Mouse (Mus musculus): Measurements from ENCODE around the gene Arrdc3. TPM values are rescaled to one million over a fixed set of nuclear protein-coding genes. Genes with fewer than 3 reads are reported as not detected.
A peak's percentile ranks its signal among the peaks of the same experiment; 100 is the strongest.

The Arrdc3 gene
- polyA plus RNA-seq (2016; fragmentation: Nextera tagmentation; extraction: Ambion mirVana): 62.1 and 76.5 TPM in 2 replicates

DNA sequence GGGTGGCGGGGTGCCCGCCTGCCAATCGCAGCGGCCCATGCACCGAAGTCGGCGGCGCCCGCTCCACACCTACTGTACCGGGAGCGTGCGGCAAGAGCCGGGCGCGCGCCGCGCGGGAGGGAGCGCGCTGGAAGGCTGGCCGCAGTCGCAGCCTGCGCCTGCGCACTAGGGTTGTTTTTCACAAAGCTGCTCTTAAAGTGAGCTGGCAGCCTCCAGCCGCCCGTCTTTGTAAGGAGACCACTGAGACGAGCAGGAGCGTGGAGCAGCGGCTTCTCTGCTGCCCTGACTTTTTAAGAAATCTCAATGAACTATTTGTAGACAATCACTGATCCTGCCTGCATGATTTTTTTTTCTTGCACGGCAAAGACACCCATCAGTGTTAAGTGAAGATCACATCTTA is at the start of gene Arrdc3:
Gene Arrdc3, plus strand, starts transcription at position 195 of the 400 bp plus-strand sequence.
- H3K9me3 ChIP-seq: no peaks in the 10 kb centered on the region
- peak; percentile 59 for ATAC-seq (ENCODE audit: low FRiP score)
- WGBS: 1% methylated on average over 31 of the region's 31 CpGs

DNA sequence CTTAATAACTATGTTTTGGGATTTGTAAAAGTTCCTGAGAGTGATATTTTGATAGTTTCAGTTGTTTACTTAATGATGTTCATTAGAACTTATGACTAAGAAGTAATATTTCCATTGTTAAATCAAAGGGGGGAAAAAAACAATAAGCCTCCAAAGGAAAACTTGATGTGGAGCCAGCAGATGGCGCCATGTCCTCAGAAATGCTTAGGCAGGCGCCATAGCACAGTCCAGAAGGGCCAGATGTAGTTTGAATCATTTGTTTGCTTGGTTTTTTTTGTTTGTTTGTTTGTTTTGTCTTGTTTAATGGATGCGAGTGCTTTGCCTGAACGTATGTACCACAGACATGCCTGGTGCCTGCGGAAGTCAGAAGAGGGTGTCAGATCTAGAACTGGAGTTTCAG is 21.0 kb upstream of the Arrdc3 start:
- no peaks in the 10 kb centered on the region for H3K27me3 ChIP-seq
- H3K4me2 ChIP-seq: no peak overlapping the region
- H3K9me3 ChIP-seq: no peaks in the 10 kb centered on the region
- no peak overlapping the region for H3K9ac ChIP-seq
- peak; percentile 67; the same call in 1 of the 2 replicates for ATAC-seq (ENCODE audit: low FRiP score)
- H3K4me3 ChIP-seq (replicated peaks): no peak overlapping the region
- no peaks in the 10 kb centered on the region for H3K4me1 ChIP-seq
- no peak overlapping the region for H3K27ac ChIP-seq
- H3K36me3 ChIP-seq (replicated peaks): no peaks in the 10 kb centered on the region
- WGBS: 11% methylated on average over 5 of the region's 5 CpGs

More for the DNA sequence above, at the start of gene Arrdc3:
- Histone ChIP-seq H3K27ac (peak within 1 kb of the TSS; percentile 100), H3K4me2 (peak within 1 kb of the TSS; percentile 61), H3K27me3 (no peaks in the 10 kb centered on the region), H3K4me3 (replicated peaks) (peak within 1 kb of the TSS; percentile 87), H3K9ac (peak within 1 kb of the TSS; percentile 99), H3K4me1 (peaks cover 8% of the 10 kb centered on the region), H3K36me3 (replicated peaks) (peaks cover 7% of the 10 kb centered on the region)

DNA sequence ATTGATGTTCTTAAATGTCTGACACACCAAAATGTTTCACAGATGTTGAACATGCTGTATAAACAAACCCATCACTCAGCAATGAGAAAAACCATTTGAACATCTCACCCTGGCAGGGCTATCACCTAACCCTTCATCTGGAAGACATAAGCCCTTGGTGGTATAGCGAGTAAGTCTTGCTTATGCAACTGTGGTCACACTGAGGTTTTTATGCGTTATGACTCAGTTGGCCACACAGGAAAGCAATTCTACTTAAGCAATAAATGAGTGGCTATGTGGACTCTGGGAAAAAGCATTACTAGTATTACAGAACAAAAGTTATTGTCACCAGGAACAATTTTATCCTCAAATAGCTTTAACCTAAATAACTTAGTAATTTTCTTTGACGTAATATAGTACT is 19.0 kb upstream of the Arrdc3 start:
- no peak overlapping the region for H3K4me3 ChIP-seq (replicated peaks)
- no peak overlapping the region for H3K4me2 ChIP-seq
- H3K27ac ChIP-seq: no peak overlapping the region
- H3K4me1 ChIP-seq: no peaks in the 10 kb centered on the region
- no peak for ATAC-seq (ENCODE audit: low FRiP score)
- H3K36me3 ChIP-seq (replicated peaks): no peaks in the 10 kb centered on the region
- H3K9ac ChIP-seq: no peak overlapping the region
- WGBS: 85% methylated on average over 3 of the region's 3 CpGs
- no peaks in the 10 kb centered on the region for H3K27me3 ChIP-seq
- no peaks in the 10 kb centered on the region for H3K9me3 ChIP-seq

DNA sequence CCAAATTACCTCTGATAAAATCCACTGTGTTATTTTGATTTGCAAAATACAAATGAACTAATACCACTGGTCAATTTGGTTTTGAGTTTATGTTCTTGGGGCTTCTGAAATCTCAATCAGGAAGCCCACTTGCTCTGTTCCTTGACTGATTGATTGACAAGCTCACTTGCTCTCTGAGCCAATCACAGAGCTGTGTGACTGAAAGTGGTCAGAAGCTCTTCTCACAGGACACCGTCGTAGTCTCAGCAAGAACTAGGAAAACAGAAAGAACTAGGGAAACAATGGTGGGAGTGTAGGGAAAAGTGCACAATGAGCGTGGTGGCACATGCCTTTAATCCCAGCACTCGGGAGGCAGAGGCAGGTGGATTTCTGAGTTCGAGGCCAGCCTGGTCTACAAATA is 8.1 kb upstream of the Arrdc3 start:
- WGBS: 88% methylated on average over 5 of the region's 5 CpGs
- no peak for ATAC-seq (ENCODE audit: low FRiP score)

DNA sequence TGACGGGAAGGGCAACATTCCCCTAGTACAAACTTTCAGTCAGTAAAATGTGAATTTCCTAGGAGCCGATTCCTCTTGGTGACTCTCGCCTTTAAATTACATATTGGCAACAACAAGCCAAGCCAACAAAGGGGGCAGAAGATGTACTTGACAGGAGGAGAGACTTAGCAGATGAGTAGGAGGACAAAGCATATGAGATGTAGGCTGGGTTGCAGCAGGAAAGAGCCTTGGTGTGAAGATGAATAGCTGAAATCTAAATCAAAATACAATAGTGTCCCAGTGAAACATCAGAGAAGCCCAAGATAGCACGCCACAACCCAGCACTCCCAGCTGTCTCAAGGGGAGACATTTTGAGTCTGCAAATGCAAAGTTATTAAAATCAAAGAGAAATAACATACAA is 2.4 kb upstream of the Arrdc3 start:
- H3K9me3 ChIP-seq: peaks cover 3% of the 10 kb centered on the region; the same call in 1 of the 2 replicates
- H3K9ac ChIP-seq: no peak overlapping the region
- no peak overlapping the region for H3K27ac ChIP-seq
- no peaks in the 10 kb centered on the region for H3K27me3 ChIP-seq
- 82% methylated on average over 4 of the region's 4 CpGs for WGBS
- peaks cover 6% of the 10 kb centered on the region for H3K4me1 ChIP-seq
- H3K36me3 ChIP-seq (replicated peaks): no peaks in the 10 kb centered on the region
- H3K4me2 ChIP-seq: no peak overlapping the region
- H3K4me3 ChIP-seq (replicated peaks): no peak overlapping the region
- ATAC-seq (ENCODE audit: low FRiP score): no peak

More for the DNA sequence above, 8.1 kb upstream of the Arrdc3 start:
- H3K9me3 ChIP-seq: peaks cover 3% of the 10 kb centered on the region; the same call in 1 of the 2 replicates
- no peak overlapping the region for H3K4me3 ChIP-seq (replicated peaks)
- no peaks in the 10 kb centered on the region for H3K4me1 ChIP-seq
- H3K9ac ChIP-seq: no peak overlapping the region
- H3K27ac ChIP-seq: no peak overlapping the region
- no peak overlapping the region for H3K4me2 ChIP-seq
- H3K36me3 ChIP-seq (replicated peaks): no peaks in the 10 kb centered on the region
- H3K27me3 ChIP-seq: no peaks in the 10 kb centered on the region

DNA sequence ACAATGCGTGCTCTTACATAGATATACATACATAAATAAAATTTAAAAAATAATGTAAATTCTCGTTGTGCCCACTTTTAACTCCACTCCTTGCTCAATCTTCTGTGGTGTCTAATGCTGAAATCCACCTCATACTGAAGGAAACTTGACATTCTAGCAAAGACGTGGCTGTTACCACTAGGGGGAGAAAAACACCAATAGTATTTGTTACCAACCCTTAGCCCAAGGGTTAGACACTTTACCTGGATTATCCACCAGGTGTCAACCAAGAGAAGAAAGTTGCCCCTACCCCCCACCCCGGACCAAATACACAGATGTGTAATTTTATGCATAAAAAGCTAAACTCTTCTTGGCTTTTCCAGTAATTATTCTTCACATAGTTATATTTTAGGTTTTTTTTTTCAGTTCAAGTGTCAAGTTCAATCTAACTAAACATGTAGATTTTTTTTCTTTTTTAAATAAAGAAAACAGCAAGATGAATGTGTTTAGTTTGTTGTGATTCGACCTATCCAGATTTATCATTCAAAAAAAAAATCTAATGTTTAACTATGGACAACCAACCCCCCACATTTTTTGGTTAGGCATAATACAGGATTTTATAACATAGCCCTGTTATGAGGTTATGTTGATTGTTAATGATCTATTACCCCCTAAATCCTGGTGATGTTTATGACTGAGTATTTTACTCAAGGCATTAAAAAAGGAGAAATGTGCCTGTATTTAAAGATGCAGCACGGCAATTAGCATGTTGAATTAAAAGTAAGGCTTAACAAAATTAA is 1.3 kb upstream of the Arrdc3 start:
- Histone ChIP-seq H3K4me3 (replicated peaks) (no peak overlapping the region), H3K36me3 (replicated peaks) (no peaks in the 10 kb centered on the region), H3K27me3 (no peaks in the 10 kb centered on the region), H3K4me2 (0 out of 2 replicates have a peak overlapping the region, but pooled peaks have one; percentile 61), H3K9ac (peak overlapping the region; percentile 99; the same call in 1 of the 2 replicates), H3K9me3 (no peaks in the 10 kb centered on the region), H3K4me1 (peaks cover 8% of the 10 kb centered on the region), H3K27ac (peak overlapping the region; percentile 100)
- WGBS: 25% methylated on average over 6 of the region's 6 CpGs
- ATAC-seq (ENCODE audit: low FRiP score): no peak

DNA sequence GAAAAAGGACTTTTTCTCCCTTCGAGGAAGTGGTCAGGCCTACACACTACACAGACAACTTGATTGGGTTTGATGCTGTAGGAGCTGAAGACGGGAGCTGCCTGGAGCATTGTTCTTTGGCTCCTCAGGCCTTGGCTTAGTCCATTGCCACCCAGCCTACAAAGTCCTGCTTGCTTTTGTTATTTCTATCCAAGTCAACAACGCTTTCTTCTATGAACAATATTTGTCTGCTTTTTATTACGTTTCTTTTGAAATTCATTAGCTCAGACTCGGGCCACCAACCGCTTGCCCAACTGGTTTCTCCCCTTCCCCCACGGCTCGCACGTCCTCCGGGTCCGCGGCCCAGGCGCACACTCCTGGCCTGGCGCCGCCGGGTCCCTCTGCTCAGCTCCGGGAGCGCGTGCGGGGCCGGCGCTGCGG is 458 bp upstream of the Arrdc3 start:
- Histone ChIP-seq H3K27ac (peak overlapping the region; percentile 100), H3K4me3 (replicated peaks) (peak overlapping the region; percentile 87), H3K9me3 (no peaks in the 10 kb centered on the region), H3K4me2 (peak overlapping the region; percentile 61), H3K9ac (peak overlapping the region; percentile 99), H3K27me3 (no peaks in the 10 kb centered on the region), H3K36me3 (replicated peaks) (peaks cover 2% of the 10 kb centered on the region), H3K4me1 (peaks cover 8% of the 10 kb centered on the region)
- WGBS: under 1% methylated on average over 22 of the region's 23 CpGs
- peak; percentile 42 for ATAC-seq (ENCODE audit: low FRiP score)

DNA sequence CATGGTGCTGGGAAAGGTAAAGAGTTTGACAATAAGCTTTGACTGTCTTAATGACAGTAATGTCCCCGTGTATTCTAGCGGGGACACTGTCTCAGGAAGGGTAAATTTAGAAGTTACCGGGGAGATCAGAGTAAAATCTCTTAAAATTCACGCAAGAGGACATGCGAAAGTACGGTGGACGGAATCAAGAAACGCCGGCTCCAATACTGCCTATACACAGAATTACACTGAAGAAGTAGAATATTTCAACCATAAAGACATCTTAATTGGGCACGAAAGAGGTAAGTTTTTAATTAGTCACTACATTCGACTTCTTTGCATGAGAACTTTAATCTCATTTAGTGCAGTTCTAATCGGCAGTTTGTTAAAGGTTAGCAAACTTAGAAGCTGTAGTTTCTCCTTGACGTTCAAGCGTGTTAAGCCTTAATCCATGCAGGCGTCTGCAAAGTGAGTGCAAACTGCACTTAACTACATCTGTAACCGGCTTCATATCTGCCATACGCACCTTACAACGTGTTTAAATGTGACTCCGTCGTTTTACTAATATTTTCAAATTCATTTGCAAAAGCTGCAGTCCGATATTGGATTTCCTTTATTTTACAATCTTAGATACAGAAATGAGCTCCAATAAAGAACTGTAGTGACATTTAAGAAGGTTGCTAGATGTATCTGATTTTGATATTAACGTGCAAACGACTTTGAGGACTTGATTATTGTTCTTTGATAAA is 629 bp downstream of the Arrdc3 start:
- ATAC-seq (ENCODE audit: low FRiP score): no peak
- under 1% methylated on average over 23 of the region's 23 CpGs for WGBS
- Histone ChIP-seq H3K4me3 (replicated peaks) (peak overlapping the region; percentile 87), H3K9ac (peak overlapping the region; percentile 99), H3K9me3 (no peaks in the 10 kb centered on the region), H3K4me2 (peak overlapping the region; percentile 61), H3K27me3 (no peaks in the 10 kb centered on the region), H3K36me3 (replicated peaks) (peaks cover 9% of the 10 kb centered on the region), H3K27ac (peak overlapping the region; percentile 100), H3K4me1 (peaks cover 8% of the 10 kb centered on the region)

DNA sequence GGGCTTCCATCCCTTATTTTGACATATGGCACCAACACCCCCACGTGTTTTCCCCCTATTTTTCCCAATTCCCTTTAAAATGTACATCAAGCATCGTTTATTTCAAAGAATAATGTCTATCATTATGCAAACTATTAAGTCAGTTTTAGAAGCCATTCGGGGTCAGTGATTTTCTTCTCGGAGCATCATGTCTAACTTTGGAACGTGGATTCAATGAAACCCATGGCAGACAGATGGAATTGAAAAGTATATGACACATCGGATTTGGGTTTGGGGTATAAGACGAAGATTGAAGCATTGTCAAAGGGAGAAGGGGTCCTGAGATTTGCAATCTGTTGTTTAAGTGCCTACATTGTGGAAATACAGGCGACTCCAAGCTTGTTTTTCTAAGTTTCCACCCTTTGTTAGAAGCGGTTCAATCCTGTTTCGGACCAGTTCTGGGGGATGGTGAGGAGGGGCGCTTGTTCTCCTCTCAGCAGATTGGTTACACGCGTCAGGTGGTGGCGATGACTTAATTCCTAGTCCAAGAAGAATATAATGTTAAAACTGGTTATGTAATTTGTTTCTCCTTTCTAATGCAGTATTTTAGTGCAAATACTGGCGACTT is 1.3 kb downstream of the Arrdc3 start:
- no peaks in the 10 kb centered on the region for H3K27me3 ChIP-seq
- peak overlapping the region; percentile 61 for H3K4me2 ChIP-seq
- H3K27ac ChIP-seq: peak overlapping the region; percentile 100
- no peaks in the 10 kb centered on the region for H3K9me3 ChIP-seq
- H3K36me3 ChIP-seq (replicated peaks): peaks cover 12% of the 10 kb centered on the region
- H3K4me1 ChIP-seq: peaks cover 8% of the 10 kb centered on the region
- peak overlapping the region; percentile 99 for H3K9ac ChIP-seq
- WGBS: under 1% methylated on average over 15 of the region's 15 CpGs
- H3K4me3 ChIP-seq (replicated peaks): peak overlapping the region; percentile 87
- peak; percentile 31 for ATAC-seq (ENCODE audit: low FRiP score)

DNA sequence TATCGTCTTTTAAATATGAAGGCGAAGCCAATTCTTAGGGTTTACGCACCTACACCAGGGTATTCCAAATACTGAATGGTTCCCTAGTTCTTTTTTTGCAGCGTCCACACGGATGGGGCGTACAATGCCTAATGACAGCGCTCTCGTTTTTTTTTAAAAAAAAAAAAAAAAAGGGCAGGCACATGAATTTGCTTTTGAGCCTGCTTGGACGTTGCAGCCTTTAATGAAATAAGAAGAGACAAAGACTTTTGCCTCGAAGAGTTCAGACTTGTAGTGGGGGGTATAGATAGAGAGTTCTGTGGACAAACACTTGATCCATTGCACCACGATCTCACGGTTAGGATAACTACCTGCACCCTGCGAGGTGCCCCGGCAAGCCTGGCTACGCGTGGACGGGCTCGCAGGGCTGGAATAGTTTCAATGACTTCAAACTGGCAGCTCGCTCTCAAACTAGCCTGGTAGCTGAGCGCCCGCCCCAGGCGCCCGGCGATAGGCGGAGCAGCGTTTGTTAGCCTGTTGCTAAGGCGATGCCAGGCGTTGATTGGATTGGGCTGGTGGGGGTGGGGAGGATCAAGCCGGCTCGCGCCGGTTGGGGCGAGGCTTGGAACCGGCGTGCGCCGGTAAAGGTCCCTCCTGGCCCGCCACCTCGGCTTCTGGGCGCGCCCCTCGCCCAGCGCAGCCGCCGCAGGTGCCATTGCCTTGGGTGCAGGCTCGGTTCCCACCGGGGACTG is 2.1 kb downstream of the Arrdc3 start:
- H3K9me3 ChIP-seq: no peaks in the 10 kb centered on the region
- peak overlapping the region; percentile 100 for H3K27ac ChIP-seq
- H3K4me1 ChIP-seq: peaks cover 8% of the 10 kb centered on the region
- H3K4me3 ChIP-seq (replicated peaks): peak overlapping the region; percentile 87
- H3K27me3 ChIP-seq: no peaks in the 10 kb centered on the region
- peak overlapping the region; percentile 99 for H3K9ac ChIP-seq
- H3K36me3 ChIP-seq (replicated peaks): peaks cover 17% of the 10 kb centered on the region
- ATAC-seq (ENCODE audit: low FRiP score): peak; percentile 90
- WGBS: under 1% methylated on average over 39 of the region's 47 CpGs
- H3K4me2 ChIP-seq: peak overlapping the region; percentile 61

DNA sequence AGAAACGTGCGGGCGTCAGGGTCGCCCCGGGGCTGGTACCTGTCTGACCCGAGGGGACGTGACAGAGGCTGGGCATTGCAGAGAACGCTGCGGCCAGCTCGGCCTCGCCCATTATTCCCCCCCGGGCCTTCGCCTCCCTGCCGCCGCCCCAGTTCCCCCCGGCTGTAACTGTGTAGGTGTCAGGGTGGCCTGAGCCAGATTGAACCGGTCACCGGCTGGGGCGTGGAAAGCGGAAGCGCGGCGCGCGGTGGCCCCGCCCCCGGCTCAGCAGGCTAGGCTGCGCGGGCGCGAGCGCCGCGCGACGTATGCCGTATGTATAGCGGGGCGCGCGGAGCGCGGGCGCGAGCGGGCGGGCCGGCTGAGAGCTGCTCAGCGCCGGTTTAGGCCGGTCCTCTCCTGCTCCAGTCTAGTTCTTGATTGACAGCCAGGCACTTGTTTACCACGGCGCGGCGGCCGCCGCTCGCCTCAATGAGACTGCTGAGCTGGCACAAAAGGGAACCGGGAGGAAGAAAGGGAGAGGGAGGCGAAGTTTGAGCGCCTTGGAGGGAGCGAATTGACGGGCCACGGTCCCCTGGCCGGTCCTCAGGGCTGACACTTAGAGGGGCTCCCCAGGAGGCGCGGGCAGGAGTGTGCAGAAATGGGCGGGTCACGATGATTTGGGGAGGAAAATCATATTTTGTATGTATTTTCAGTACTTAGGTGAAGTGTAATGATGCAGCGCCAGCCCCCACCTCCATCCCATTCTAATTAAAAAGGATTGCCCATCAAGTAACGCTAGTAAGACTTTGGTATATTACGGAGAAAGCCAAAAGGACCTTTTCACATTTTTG is 2.9 kb downstream of the Arrdc3 start:
- H3K27me3 ChIP-seq: no peaks in the 10 kb centered on the region
- H3K4me2 ChIP-seq: peak overlapping the region; percentile 61
- peaks cover 8% of the 10 kb centered on the region for H3K4me1 ChIP-seq
- peaks cover 24% of the 10 kb centered on the region for H3K36me3 ChIP-seq (replicated peaks)
- WGBS: under 1% methylated on average over 68 of the region's 72 CpGs
- peak overlapping the region; percentile 99 for H3K9ac ChIP-seq
- ATAC-seq (ENCODE audit: low FRiP score): peak; percentile 92
- peak overlapping the region; percentile 100 for H3K27ac ChIP-seq
- H3K9me3 ChIP-seq: no peaks in the 10 kb centered on the region
- H3K4me3 ChIP-seq (replicated peaks): peak overlapping the region; percentile 87

All from forebrain, embryonic 12.5 days (tissue).